Mouse (Mus musculus): ENCODE measurements at regions not wholly inside any gene's neighbourhood (a gene's known extent, or its start where the extent isn't known, plus 50 kb on each side); places are given as distances from the start of the nearest gene placed in this dataset.

- H3K4me3 ChIP-seq (replicated peaks; ENCODE audit: low read depth, low read length), result no peak overlapping the region
- H3K9me3 ChIP-seq (replicated peaks; ENCODE audit: low read length), result no peaks in the 10 kb centered on the region
- no peak for TF ChIP-seq CTCF (IDR thresholded peaks at IDR 0.05; ENCODE audit: low read depth)
- H3K27me3 ChIP-seq (ENCODE audit: insufficient read depth, low read length), result no peaks in the 10 kb centered on the region
- H3K4me1 ChIP-seq (replicated peaks; ENCODE audit: insufficient read depth, low read length), result no peaks in the 10 kb centered on the region
- H3K9ac ChIP-seq (ENCODE audit: low read depth, low read length), result no peak overlapping the region
- no peak for ATAC-seq (replicated peaks; ENCODE audit: low FRiP score, low read depth)
- no peaks in the 10 kb centered on the region for H3K36me3 ChIP-seq (ENCODE audit: insufficient read depth, low read length)
- no peak overlapping the region for H3K27ac ChIP-seq
- no peak for DNase-seq (ENCODE audit: low spot score)
- H3K4me2 ChIP-seq (ENCODE audit: low read length), result no peak overlapping the region
Measured at GRCm38 (mm10) chr8:28366470-28366869, 919.0 kb downstream of the Poteg start.

DNA sequence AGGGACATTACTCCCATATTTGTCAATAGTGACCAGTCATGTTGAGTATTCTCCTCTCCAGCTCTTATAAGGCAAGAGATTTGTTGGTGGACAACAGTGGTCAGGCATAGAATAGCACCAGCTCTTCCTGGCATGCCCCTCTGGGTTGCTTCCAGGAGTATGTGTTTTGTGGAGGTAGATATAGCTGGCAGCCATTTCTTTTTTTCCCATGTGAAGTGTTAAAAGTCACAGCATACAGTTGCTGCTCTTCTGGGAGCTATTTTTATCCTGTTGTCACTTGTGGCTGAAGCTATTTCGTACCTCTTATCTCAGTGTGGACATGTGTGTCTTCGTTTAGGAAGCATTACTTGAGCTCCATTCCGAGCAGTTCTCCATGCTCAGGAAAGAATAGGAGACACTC is 919.9 kb downstream of the Poteg start:
- Histone ChIP-seq H3K27me3 (ENCODE audit: insufficient read depth, low read length) (no peaks in the 10 kb centered on the region), H3K9me3 (replicated peaks; ENCODE audit: low read length) (no peaks in the 10 kb centered on the region), H3K4me2 (ENCODE audit: low read length) (no peak overlapping the region), H3K36me3 (ENCODE audit: insufficient read depth, low read length) (no peaks in the 10 kb centered on the region), H3K4me3 (replicated peaks; ENCODE audit: low read depth, low read length) (no peak overlapping the region), H3K27ac (no peak overlapping the region), H3K4me1 (replicated peaks; ENCODE audit: insufficient read depth, low read length) (no peaks in the 10 kb centered on the region), H3K9ac (ENCODE audit: low read depth, low read length) (no peak overlapping the region)
- no peak for TF ChIP-seq CTCF (IDR thresholded peaks at IDR 0.05; ENCODE audit: low read depth)
- 75% methylated on average over 3 of the region's 3 CpGs for WGBS
- no peak for DNase-seq (ENCODE audit: low spot score)
- no peak for ATAC-seq (replicated peaks; ENCODE audit: low FRiP score, low read depth)

- 72% methylated on average over 1 of the region's 1 CpGs for WGBS
- H3K27me3 ChIP-seq (ENCODE audit: insufficient read depth, low read length), result no peaks in the 10 kb centered on the region
- H3K9me3 ChIP-seq (replicated peaks; ENCODE audit: low read length), result no peaks in the 10 kb centered on the region
- H3K4me3 ChIP-seq (replicated peaks; ENCODE audit: low read depth, low read length), result no peak overlapping the region
- no peaks in the 10 kb centered on the region for H3K4me1 ChIP-seq (replicated peaks; ENCODE audit: insufficient read depth, low read length)
- no peaks in the 10 kb centered on the region for H3K36me3 ChIP-seq (ENCODE audit: insufficient read depth, low read length)
- no peak overlapping the region for H3K9ac ChIP-seq (ENCODE audit: low read depth, low read length)
- no peak for DNase-seq (ENCODE audit: low spot score)
- no peak for ATAC-seq (replicated peaks; ENCODE audit: low FRiP score, low read depth)
- no peak overlapping the region for H3K4me2 ChIP-seq (ENCODE audit: low read length)
- TF ChIP-seq CTCF (IDR thresholded peaks at IDR 0.05; ENCODE audit: low read depth), result no peak
- no peak overlapping the region for H3K27ac ChIP-seq
Measured at GRCm38 (mm10) chr8:28371752-28372151, 924.3 kb downstream of the Poteg start.

- H3K9ac ChIP-seq (ENCODE audit: low read depth, low read length), result no peak overlapping the region
- H3K4me3 ChIP-seq (replicated peaks; ENCODE audit: low read depth, low read length), result no peak overlapping the region
- H3K36me3 ChIP-seq (ENCODE audit: insufficient read depth, low read length), result no peaks in the 10 kb centered on the region
- ATAC-seq (replicated peaks; ENCODE audit: low FRiP score, low read depth) (no peak), DNase-seq (ENCODE audit: low spot score) (no peak)
- no peaks in the 10 kb centered on the region for H3K27me3 ChIP-seq (ENCODE audit: insufficient read depth, low read length)
- 63% methylated on average over 1 of the region's 1 CpGs for WGBS
- TF ChIP-seq CTCF (IDR thresholded peaks at IDR 0.05; ENCODE audit: low read depth), result no peak
- no peak overlapping the region for H3K27ac ChIP-seq
- H3K4me2 ChIP-seq (ENCODE audit: low read length), result no peak overlapping the region
- H3K9me3 ChIP-seq (replicated peaks; ENCODE audit: low read length), result no peaks in the 10 kb centered on the region
- H3K4me1 ChIP-seq (replicated peaks; ENCODE audit: insufficient read depth, low read length), result no peaks in the 10 kb centered on the region
Measured at GRCm38 (mm10) chr8:28400141-28400540, 952.7 kb downstream of the Poteg start.

GRCm38 (mm10) chr8:28427544-28428135 is 980.2 kb downstream of the Poteg start:
- H3K4me1 ChIP-seq (replicated peaks; ENCODE audit: insufficient read depth, low read length), result no peaks in the 10 kb centered on the region
- no peak for DNase-seq (ENCODE audit: low spot score)
- no peaks in the 10 kb centered on the region for H3K27me3 ChIP-seq (ENCODE audit: insufficient read depth, low read length)
- H3K9ac ChIP-seq (ENCODE audit: low read depth, low read length), result no peak overlapping the region
- WGBS, result 68% methylated on average over 7 of the region's 7 CpGs
- no peak for TF ChIP-seq CTCF (IDR thresholded peaks at IDR 0.05; ENCODE audit: low read depth)
- H3K27ac ChIP-seq, result no peak overlapping the region
- no peaks in the 10 kb centered on the region for H3K36me3 ChIP-seq (ENCODE audit: insufficient read depth, low read length)
- H3K4me3 ChIP-seq (replicated peaks; ENCODE audit: low read depth, low read length), result no peak overlapping the region
- no peak overlapping the region for H3K4me2 ChIP-seq (ENCODE audit: low read length)
- H3K9me3 ChIP-seq (replicated peaks; ENCODE audit: low read length), result no peaks in the 10 kb centered on the region
- no peak for ATAC-seq (replicated peaks; ENCODE audit: low FRiP score, low read depth)

DNA sequence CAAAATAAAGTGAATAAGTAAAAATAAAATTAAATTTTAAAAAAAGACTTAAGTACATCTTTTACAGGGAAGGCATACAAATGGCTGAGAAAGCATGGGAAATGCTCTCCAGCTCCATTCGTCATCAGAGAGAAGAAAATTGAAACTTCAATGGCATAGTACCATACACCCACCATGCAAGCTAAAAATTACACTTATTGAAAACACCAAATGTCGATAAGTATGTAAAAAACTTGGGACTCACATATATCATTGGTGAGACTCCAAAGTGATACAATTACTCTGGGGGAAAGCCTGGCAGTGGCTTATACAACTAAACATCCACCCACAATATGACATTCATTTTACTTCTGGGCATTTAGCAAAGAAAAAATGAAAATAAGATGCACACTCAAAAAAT is 1025.7 kb downstream of the Poteg start:
- ATAC-seq (replicated peaks; ENCODE audit: low FRiP score, low read depth) (no peak), DNase-seq (ENCODE audit: low spot score) (no peak)
- TF ChIP-seq CTCF (IDR thresholded peaks at IDR 0.05; ENCODE audit: low read depth), result no peak

GRCm38 (mm10) chr8:28487913-28488312 is 1040.4 kb downstream of the Poteg start:
- no peak overlapping the region for H3K27ac ChIP-seq
- ATAC-seq (replicated peaks; ENCODE audit: low FRiP score, low read depth), result no peak
- 80% methylated on average over 3 of the region's 3 CpGs for WGBS
- no peak overlapping the region for H3K4me2 ChIP-seq (ENCODE audit: low read length)
- DNase-seq (ENCODE audit: low spot score), result no peak
- H3K4me3 ChIP-seq (replicated peaks; ENCODE audit: low read depth, low read length), result no peak overlapping the region
- no peak for TF ChIP-seq CTCF (IDR thresholded peaks at IDR 0.05; ENCODE audit: low read depth)
- H3K9me3 ChIP-seq (replicated peaks; ENCODE audit: low read length), result no peaks in the 10 kb centered on the region
- H3K36me3 ChIP-seq (ENCODE audit: insufficient read depth, low read length), result no peaks in the 10 kb centered on the region
- no peak overlapping the region for H3K9ac ChIP-seq (ENCODE audit: low read depth, low read length)
- no peaks in the 10 kb centered on the region for H3K27me3 ChIP-seq (ENCODE audit: insufficient read depth, low read length)
- H3K4me1 ChIP-seq (replicated peaks; ENCODE audit: insufficient read depth, low read length), result no peaks in the 10 kb centered on the region

More for the DNA sequence above, 1025.7 kb downstream of the Poteg start:
- no peak overlapping the region for H3K4me2 ChIP-seq (ENCODE audit: low read length)
- no peaks in the 10 kb centered on the region for H3K9me3 ChIP-seq (replicated peaks; ENCODE audit: low read length)
- no peaks in the 10 kb centered on the region for H3K36me3 ChIP-seq (ENCODE audit: insufficient read depth, low read length)
- no peaks in the 10 kb centered on the region for H3K27me3 ChIP-seq (ENCODE audit: insufficient read depth, low read length)
- H3K4me1 ChIP-seq (replicated peaks; ENCODE audit: insufficient read depth, low read length), result no peaks in the 10 kb centered on the region
- no peak overlapping the region for H3K4me3 ChIP-seq (replicated peaks; ENCODE audit: low read depth, low read length)
- H3K27ac ChIP-seq, result no peak overlapping the region
- H3K9ac ChIP-seq (ENCODE audit: low read depth, low read length), result no peak overlapping the region
- 92% methylated on average over 2 of the region's 2 CpGs for WGBS

Measured in kidney, postnatal 0 days (tissue).